In the genomic region with DNA sequence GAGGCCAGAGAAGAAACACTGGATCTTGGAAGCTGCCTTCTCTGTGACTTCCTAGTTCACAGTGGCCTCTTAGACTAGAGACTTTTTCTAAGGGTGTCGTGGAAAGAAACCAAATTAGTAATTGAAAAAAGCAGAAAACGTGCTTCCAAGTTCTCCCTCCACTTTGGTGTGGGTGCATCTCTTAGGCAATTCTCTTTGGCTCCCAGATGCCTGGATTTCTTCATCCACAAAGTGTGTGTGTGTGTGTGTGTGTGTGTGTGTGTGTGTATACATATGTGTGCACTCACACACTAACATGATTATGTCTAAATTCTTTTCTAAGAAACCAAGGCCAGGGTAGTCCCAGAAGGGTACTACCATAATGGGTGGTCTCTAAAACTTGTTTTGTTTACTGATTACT, we compare ENCODE assay signal across 8 mouse cellular contexts. TPM values are rescaled to one million over a fixed set of nuclear protein-coding genes. Genes with fewer than 3 reads are reported as not detected.
A peak's percentile ranks its signal among the peaks of the same experiment; 100 is the strongest.
DNase-seq lines count a peak whose midpoint lies in the region; ATAC-seq and TF ChIP-seq lines count a peak whose summit lies in the region.

No protein-coding gene starts in this region.

- H3K27ac ChIP-seq in midbrain, embryonic 12.5 days (replicated peaks): no peak overlapping the region
- H3K27ac ChIP-seq in midbrain, postnatal 0 days (ENCODE audit: low read depth, low read length): no peak overlapping the region
- peak overlapping the region; percentile 87 for H3K27ac ChIP-seq in limb, embryonic 14.5 days (replicated peaks; ENCODE audit: low read depth, low read length)

- WGBS in midbrain, embryonic 12.5 days: 40% methylated on average over 2 of the region's 2 CpGs
- 24% methylated on average over 2 of the region's 2 CpGs for WGBS in midbrain, postnatal 0 days
- 11% methylated on average over 2 of the region's 2 CpGs for WGBS in limb, embryonic 14.5 days

- no peaks in the 10 kb centered on the region for H3K9me3 ChIP-seq in midbrain, embryonic 12.5 days
- no peaks in the 10 kb centered on the region for H3K9me3 ChIP-seq in midbrain, postnatal 0 days (ENCODE audit: low read length)
- no peaks in the 10 kb centered on the region for H3K9me3 ChIP-seq in limb, embryonic 14.5 days (ENCODE audit: control insufficient read depth, low read length)

- DNase-seq in midbrain, postnatal 0 days (ENCODE audit: low spot score): no peak
- DNase-seq in heart, adult 9 months (ENCODE audit: low spot score in 2 of 2): peak; percentile 56 to 64
- peak; percentile 49 for DNase-seq in limb, embryonic 14.5 days (ENCODE audit: low spot score)
- DNase-seq in splenic B cell, adult 2 months (ENCODE audit: low read depth, low spot score): peak; percentile 22
- DNase-seq in embryo, embryonic 10.5 days (ENCODE audit: low spot score): no peak
- no peak for DNase-seq in cerebellum, postnatal 4 days (ENCODE audit: low spot score in 2 of 2)
- DNase-seq in B cell, adult 2 months: no peak

- H3K27me3 ChIP-seq in midbrain, embryonic 12.5 days: 0 out of 2 replicates have a peak, but pooled peaks cover 9% of the 10 kb centered on the region
- H3K27me3 ChIP-seq in midbrain, postnatal 0 days (ENCODE audit: insufficient read depth, low read length): no peaks in the 10 kb centered on the region
- H3K27me3 ChIP-seq in limb, embryonic 14.5 days (ENCODE audit: control insufficient read depth, insufficient read depth, low read length): no peaks in the 10 kb centered on the region
- H3K27me3 ChIP-seq in splenic B cell, adult 2 months (ENCODE audit: control insufficient read depth, insufficient read depth, low read length, poor library complexity, severe bottlenecking): no peaks in the 10 kb centered on the region

- peaks cover 30% of the 10 kb centered on the region for H3K4me1 ChIP-seq in midbrain, embryonic 12.5 days
- no peaks in the 10 kb centered on the region for H3K4me1 ChIP-seq in midbrain, postnatal 0 days (ENCODE audit: insufficient read depth, low read length)
- peaks cover 33% of the 10 kb centered on the region for H3K4me1 ChIP-seq in limb, embryonic 14.5 days (ENCODE audit: control insufficient read depth, insufficient read depth, low read length)

- TF ChIP-seq CTCF in midbrain, postnatal 0 days (IDR thresholded peaks at IDR 0.05): no peak

- peak overlapping the region; percentile 24 for H3K9ac ChIP-seq in midbrain, embryonic 12.5 days (replicated peaks)
- no peak overlapping the region for H3K9ac ChIP-seq in midbrain, postnatal 0 days (replicated peaks; ENCODE audit: low read length, poor library complexity, severe bottlenecking)
- peak overlapping the region; percentile 48 for H3K9ac ChIP-seq in limb, embryonic 14.5 days (ENCODE audit: low read depth, low read length, severe bottlenecking)

- no peaks in the 10 kb centered on the region for H3K36me3 ChIP-seq in midbrain, embryonic 12.5 days
- H3K36me3 ChIP-seq in midbrain, postnatal 0 days (ENCODE audit: insufficient read depth, low read length): no peaks in the 10 kb centered on the region
- H3K36me3 ChIP-seq in limb, embryonic 14.5 days (ENCODE audit: control insufficient read depth, insufficient read depth, low read length): no peaks in the 10 kb centered on the region
- peaks cover 6% of the 10 kb centered on the region for H3K36me3 ChIP-seq in splenic B cell, adult 2 months (ENCODE audit: control insufficient read depth, insufficient read depth, low read length, poor library complexity, severe bottlenecking)

- TF ChIP-seq POLR2A in limb, embryonic 14.5 days (IDR thresholded peaks at IDR 0.05; ENCODE audit: borderline replicate concordance, extremely low read depth, insufficient read depth, insufficient read length): no peak

- no peak for ATAC-seq in midbrain, embryonic 12.5 days (ENCODE audit: low FRiP score, low read depth)
- no peak for ATAC-seq in midbrain, postnatal 0 days (ENCODE audit: low FRiP score)
- ATAC-seq in limb, embryonic 14.5 days (ENCODE audit: low FRiP score, low read depth): peak; percentile 7; the same call in 1 of the 2 replicates

- no peak overlapping the region for H3K4me3 ChIP-seq in midbrain, embryonic 12.5 days
- no peak overlapping the region for H3K4me3 ChIP-seq in midbrain, postnatal 0 days (ENCODE audit: low read depth, low read length)
- H3K4me3 ChIP-seq in limb, embryonic 14.5 days (replicated peaks; ENCODE audit: low read length): peak overlapping the region; percentile 34; the same call in 1 of the 2 replicates

- H3K4me2 ChIP-seq in midbrain, embryonic 12.5 days (replicated peaks): peak overlapping the region; percentile 33; the same call in 1 of the 2 replicates
- H3K4me2 ChIP-seq in midbrain, postnatal 0 days (ENCODE audit: low read depth, low read length, poor library complexity, severe bottlenecking): no peak overlapping the region
- H3K4me2 ChIP-seq in limb, embryonic 14.5 days (replicated peaks; ENCODE audit: low read depth, low read length, severe bottlenecking): peak overlapping the region; percentile 51

RNA-seq across cellular contexts. Expression of gene Traf3ip2, which starts 1.2 kb away (rescaled TPM):
- polyA plus RNA-seq in midbrain, embryonic 12.5 days (2016; fragmentation: Nextera tagmentation; extraction: Ambion mirVana): 5.4 and 6.1 TPM in 2 replicates
- total RNA-seq in midbrain, postnatal 0 days (2014; rRNA removed): 0.47 and 1.9 TPM in 2 replicates
- polyA plus RNA-seq in midbrain, postnatal 0 days (2015; fragmentation: Nextera tagmentation; extraction: Ambion mirVana): 4.2 and 6.1 TPM in 2 replicates
- 7.5 and 9.0 TPM in 2 replicates for polyA plus RNA-seq in limb, embryonic 14.5 days (2012; rRNA removed)
- 13.3 and 13.7 TPM in 2 replicates for polyA plus RNA-seq in limb, embryonic 14.5 days (2014; fragmentation: Nextera tagmentation; extraction: Ambion mirVana)

Comparison
In these comparisons a context has a peak if more than half of its experiments do, and no peak if none do; other contexts are left out.
1. DNase-seq: peak in heart, adult 9 months (2 of 2), limb, embryonic 14.5 days (single experiment) and splenic B cell, adult 2 months (single experiment); none in midbrain, postnatal 0 days (single experiment), embryo, embryonic 10.5 days (single experiment), cerebellum, postnatal 4 days (0 of 2) and B cell, adult 2 months (0 of 2).